In the genomic region with DNA sequence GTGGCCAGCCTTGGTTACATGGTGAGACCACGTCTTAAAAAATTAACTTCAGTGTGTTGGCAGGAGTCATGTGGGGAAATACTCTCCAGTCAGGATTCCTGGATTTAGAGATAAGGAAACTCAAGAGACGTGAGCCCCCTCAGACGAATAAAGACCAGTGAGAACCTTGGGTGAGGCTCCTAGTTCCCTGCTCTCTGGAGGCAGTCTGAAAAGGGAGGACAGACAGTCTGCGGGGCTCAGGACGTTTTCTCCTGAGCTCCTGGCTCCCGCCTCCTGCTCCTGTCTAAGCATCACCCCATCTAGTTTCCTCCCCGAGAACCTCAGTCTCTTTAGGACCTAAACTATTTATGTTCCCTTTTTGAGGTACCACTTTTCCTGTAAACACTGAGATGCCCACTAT, we compare ENCODE assay signal across 20 mouse cellular contexts. TPM values are rescaled to one million over a fixed set of nuclear protein-coding genes. Genes with fewer than 3 reads are reported as not detected.
"Had no signal": no experiment of that assay in that cellular context is flagged by ENCODE, and none has a peak within 500 bp of the region (broad histone marks: within the 10 kb centered on the region; RNA-seq: fewer than 3 reads in every experiment).

No protein-coding gene starts in this region.

- ATAC-seq: liver, postnatal 0 days; lung, postnatal 0 days; midbrain, embryonic 16.5 days had no signal

- H3K27ac ChIP-seq: lung, embryonic 15.5 days; macrophage; midbrain, embryonic 12.5 days; neural tube, embryonic 12.5 days had no signal

- DNase-seq: liver, postnatal 0 days; lung, adult 2 months; lung, postnatal 14 days; lung, postnatal 36 days; midbrain, embryonic 14.5 days; retina, postnatal 1 day; right cerebral cortex, adult 18-20 months; right cerebral cortex, postnatal 25 days; right cerebral cortex, postnatal 4 days; spleen, adult 18-20 months; thymus, adult 18-20 months; thymus, postnatal 14 days; thymus, postnatal 36 days had no signal

- H3K4me3 ChIP-seq: lung, embryonic 15.5 days; megakaryocyte, embryonic 14.5 days; midbrain, embryonic 12.5 days; neural tube, embryonic 12.5 days had no signal

- H3K9ac ChIP-seq: liver, postnatal 0 days; lung, embryonic 15.5 days; midbrain, embryonic 12.5 days; neural tube, embryonic 12.5 days had no signal

- H3K4me2 ChIP-seq: lung, embryonic 15.5 days; midbrain, embryonic 12.5 days; neural tube, embryonic 12.5 days had no signal

- H3K9me3 ChIP-seq: lung, embryonic 15.5 days; megakaryocyte, embryonic 14.5 days; midbrain, embryonic 12.5 days; neural tube, embryonic 12.5 days had no signal

- H3K27me3 ChIP-seq: lung, embryonic 15.5 days had no signal

- H3K36me3 ChIP-seq: lung, embryonic 15.5 days; midbrain, embryonic 12.5 days; neural tube, embryonic 12.5 days had no signal

RNA-seq across cellular contexts. Expression of a gene that starts 12.5 kb away (rescaled TPM):
- polyA plus RNA-seq: neural tube, embryonic 12.5 days had no signal
